Mouse (Mus musculus) stomach, embryonic 16.5 days (tissue): ENCODE data around the gene Ube2t. TPM values are rescaled to one million over a fixed set of nuclear protein-coding genes. Genes with fewer than 3 reads are reported as not detected.

ENCODE experiments used
- ATAC-seq: fragments of 200-750 bp; cut with Nextera tagmentation; 2 replicates; pipeline ENCODE4 v1.8.0; 2017; ENCODE audit warnings: moderate number of reproducible peaks, moderate TSS enrichment; ENCODE audit not compliant: insufficient read depth, low FRiP score
- H3K27ac ChIP-seq: fragments of 300-500 bp; sonication (generic); 2 replicates; pipeline ENCODE4 v1.5.1; 2014; ENCODE audit warnings: low read length
- H3K27me3 ChIP-seq: fragments of 300-500 bp; sonication (generic); 2 replicates; pipeline ENCODE4 v1.6.1; 2014; ENCODE audit warnings: low read length, control low read depth, mixed read lengths; ENCODE audit not compliant: control insufficient read depth, insufficient read depth
- H3K36me3 ChIP-seq: fragments of 300-500 bp; sonication (generic); 2 replicates; pipeline ENCODE4 v1.6.1; 2014; ENCODE audit warnings: low read length; ENCODE audit not compliant: control insufficient read depth, insufficient read depth
- H3K4me1 ChIP-seq: fragments of 300-500 bp; sonication (generic); 2 replicates; pipeline ENCODE4 v1.6.1; 2014; ENCODE audit warnings: low read length, control low read depth, mixed read lengths; ENCODE audit not compliant: control insufficient read depth, insufficient read depth
- H3K4me2 ChIP-seq: fragments of 300-500 bp; sonication (generic); 2 replicates; pipeline ENCODE4 v1.6.1; 2014; ENCODE audit warnings: low read depth, low read length, mixed read lengths
- H3K4me3 ChIP-seq: fragments of 300-500 bp; sonication (generic); replicated peaks from 2 replicates; pipeline ENCODE4 v1.5.1; 2014; ENCODE audit warnings: mild to moderate bottlenecking, low read length
- H3K9ac ChIP-seq: fragments of 300-500 bp; sonication (generic); 2 replicates; pipeline ENCODE4 v1.6.1; 2014; ENCODE audit warnings: low read length
- H3K9me3 ChIP-seq: fragments of 300-500 bp; sonication (generic); replicated peaks from 2 replicates; pipeline ENCODE4 v1.6.1; 2016; ENCODE audit warnings: low read length, control low read depth; ENCODE audit not compliant: control insufficient read depth
- WGBS: fragments of 180-500 bp; shearing (Covaris S2); extraction: QIAGEN DNeasy Blood & Tissue Kit; methylation state at CpG from one replicate; pipeline ENCODE4 v1.1.7; 2014; 5-methylcytosine and 5-hydroxymethylcytosine counted together
- polyA plus RNA-seq: library from polyadenylated mRNA; unstranded; fragments of >200 nt; fragmentation: Nextera tagmentation; extraction: Ambion mirVana; gene quantifications from 2 replicates; pipeline ENCODE4 v1.2.1, GENCODE M21; 2015

The Ube2t gene
- polyA plus RNA-seq, 1 experiment from 2014 or later: 33.2 TPM

GRCm38 (mm10) chr1:134947590-134947989 lies 14.8 kb upstream of the Ube2t start:
- no peaks in the 10 kb centered on the region for H3K9me3 ChIP-seq
- no peak overlapping the region for H3K4me3 ChIP-seq
- no peak overlapping the region for H3K9ac ChIP-seq
- no peak overlapping the region for H3K27ac ChIP-seq
- no peaks in the 10 kb centered on the region for H3K4me1 ChIP-seq
- no peaks in the 10 kb centered on the region for H3K36me3 ChIP-seq
- WGBS: 83% methylated on average over 7 of the region's 7 CpGs
- H3K27me3 ChIP-seq: no peaks in the 10 kb centered on the region
- no peak for ATAC-seq
- H3K4me2 ChIP-seq: no peak overlapping the region

GRCm38 (mm10) chr1:134949946-134950345 lies 12.4 kb upstream of the Ube2t start:
- Histone ChIP-seq H3K9ac (no peak overlapping the region), H3K27me3 (no peaks in the 10 kb centered on the region), H3K9me3 (no peaks in the 10 kb centered on the region), H3K27ac (no peak overlapping the region), H3K4me2 (no peak overlapping the region), H3K36me3 (no peaks in the 10 kb centered on the region), H3K4me1 (peaks cover 5% of the 10 kb centered on the region; the same call in 1 of the 2 replicates), H3K4me3 (no peak overlapping the region)
- no peak for ATAC-seq
- 69% methylated on average over 3 of the region's 3 CpGs for WGBS

GRCm38 (mm10) chr1:134955050-134955636 lies 7.2 kb upstream of the Ube2t start:
- Histone ChIP-seq H3K27me3 (no peaks in the 10 kb centered on the region), H3K9ac (peak overlapping the region; percentile 93), H3K36me3 (no peaks in the 10 kb centered on the region), H3K4me3 (peak overlapping the region; percentile 78), H3K27ac (peak overlapping the region; percentile 76), H3K4me1 (peaks cover 5% of the 10 kb centered on the region; the same call in 1 of the 2 replicates), H3K4me2 (peak overlapping the region; percentile 90), H3K9me3 (no peaks in the 10 kb centered on the region)
- no peak; the same call in 1 of the 2 replicates for ATAC-seq
- WGBS: 2% methylated on average over 16 of the region's 16 CpGs

GRCm38 (mm10) chr1:134955637-134956176 lies 6.7 kb upstream of the Ube2t start, which contains the start of gene Ppp1r12b:
Ppp1r12b (minus strand) TSS chr1:134955942.
- peak within 1 kb of the TSS; percentile 90 for H3K4me2 ChIP-seq
- peak within 1 kb of the TSS; percentile 76 for H3K27ac ChIP-seq
- WGBS: under 1% methylated on average over 39 of the region's 39 CpGs
- no peaks in the 10 kb centered on the region for H3K27me3 ChIP-seq
- H3K9me3 ChIP-seq: no peaks in the 10 kb centered on the region
- ATAC-seq: peak; percentile 99
- peak within 1 kb of the TSS; percentile 93 for H3K9ac ChIP-seq
- peak within 1 kb of the TSS; percentile 78 for H3K4me3 ChIP-seq
- peaks cover 5% of the 10 kb centered on the region; the same call in 1 of the 2 replicates for H3K4me1 ChIP-seq
- H3K36me3 ChIP-seq: no peaks in the 10 kb centered on the region

- no peaks in the 10 kb centered on the region for H3K9me3 ChIP-seq
- H3K4me1 ChIP-seq: peaks cover 15% of the 10 kb centered on the region
- H3K4me2 ChIP-seq: no peak overlapping the region
- H3K4me3 ChIP-seq: no peak overlapping the region
- H3K27me3 ChIP-seq: no peaks in the 10 kb centered on the region
- WGBS: 56% methylated on average over 7 of the region's 7 CpGs
- H3K9ac ChIP-seq: no peak overlapping the region
- ATAC-seq: no peak
- no peaks in the 10 kb centered on the region for H3K36me3 ChIP-seq
- no peak overlapping the region for H3K27ac ChIP-seq
Observed at GRCm38 (mm10) chr1:134960634-134961033, 1.7 kb upstream of the Ube2t start.

GRCm38 (mm10) chr1:134962821-134963220 lies 456 bp downstream of the Ube2t start:
- Histone ChIP-seq H3K4me2 (peak overlapping the region; percentile 82), H3K27me3 (no peaks in the 10 kb centered on the region), H3K36me3 (no peaks in the 10 kb centered on the region), H3K4me3 (peak overlapping the region; percentile 84), H3K27ac (peak overlapping the region; percentile 34; the same call in 1 of the 2 replicates), H3K4me1 (peaks cover 15% of the 10 kb centered on the region), H3K9me3 (no peaks in the 10 kb centered on the region), H3K9ac (peak overlapping the region; percentile 79)
- WGBS: 2% methylated on average over 11 of the region's 11 CpGs
- ATAC-seq: peak; percentile 69; the same call in 1 of the 2 replicates

- peaks cover 15% of the 10 kb centered on the region for H3K4me1 ChIP-seq
- H3K9ac ChIP-seq: no peak overlapping the region
- no peak overlapping the region for H3K4me2 ChIP-seq
- no peaks in the 10 kb centered on the region for H3K9me3 ChIP-seq
- H3K27me3 ChIP-seq: no peaks in the 10 kb centered on the region
- no peak overlapping the region for H3K4me3 ChIP-seq
- 95% methylated on average over 2 of the region's 2 CpGs for WGBS
- no peak for ATAC-seq
- no peak overlapping the region for H3K27ac ChIP-seq
- H3K36me3 ChIP-seq: peaks cover 9% of the 10 kb centered on the region; the same call in 1 of the 2 replicates
Observed at GRCm38 (mm10) chr1:134965430-134965829, 3.1 kb downstream of the Ube2t start.

GRCm38 (mm10) chr1:134972920-134973319 lies 10.6 kb downstream of the Ube2t start:
- H3K9ac ChIP-seq: no peak overlapping the region
- WGBS: 67% methylated on average over 1 of the region's 1 CpGs
- no peak overlapping the region for H3K27ac ChIP-seq
- H3K4me1 ChIP-seq: no peaks in the 10 kb centered on the region
- H3K36me3 ChIP-seq: peaks cover 9% of the 10 kb centered on the region; the same call in 1 of the 2 replicates
- H3K9me3 ChIP-seq: no peaks in the 10 kb centered on the region
- no peak overlapping the region for H3K4me3 ChIP-seq
- no peak for ATAC-seq
- H3K27me3 ChIP-seq: no peaks in the 10 kb centered on the region
- no peak overlapping the region for H3K4me2 ChIP-seq

GRCm38 (mm10) chr1:134987173-134987961 lies 25.0 kb downstream of the Ube2t start:
- peak overlapping the region; percentile 42 for H3K4me3 ChIP-seq
- ATAC-seq: peak; percentile 55; the same call in 1 of the 2 replicates
- WGBS: 29% methylated on average over 48 of the region's 48 CpGs
- H3K4me2 ChIP-seq: peak overlapping the region; percentile 85
- H3K9ac ChIP-seq: peak overlapping the region; percentile 63
- no peaks in the 10 kb centered on the region for H3K27me3 ChIP-seq
- no peaks in the 10 kb centered on the region for H3K36me3 ChIP-seq
- H3K27ac ChIP-seq: no peak overlapping the region
- H3K9me3 ChIP-seq: no peaks in the 10 kb centered on the region
- H3K4me1 ChIP-seq: no peaks in the 10 kb centered on the region
